Mouse (Mus musculus) thymus, adult 2 months (tissue): ENCODE data around the gene Gse1.

ENCODE experiments used
- CTCF ChIP-seq: fragments of 200-500 bp; IDR thresholded peaks from 2 replicates; pipeline ENCODE4 v1.5.1; 2012; ENCODE audit warnings: mild to moderate bottlenecking, control low read depth, low read length, moderate library complexity, borderline replicate concordance; ENCODE audit not compliant: control insufficient read depth, poor library complexity, insufficient read depth; ENCODE audit errors: extremely low read depth
- POLR2A ChIP-seq: fragments of 200-500 bp; IDR thresholded peaks from 2 replicates; pipeline ENCODE4 v1.6.1; 2012; ENCODE audit warnings: mild to moderate bottlenecking, low read length, control low read depth, moderate library complexity; ENCODE audit not compliant: control insufficient read depth, poor library complexity, insufficient read depth; ENCODE audit errors: extremely low read depth

DNA sequence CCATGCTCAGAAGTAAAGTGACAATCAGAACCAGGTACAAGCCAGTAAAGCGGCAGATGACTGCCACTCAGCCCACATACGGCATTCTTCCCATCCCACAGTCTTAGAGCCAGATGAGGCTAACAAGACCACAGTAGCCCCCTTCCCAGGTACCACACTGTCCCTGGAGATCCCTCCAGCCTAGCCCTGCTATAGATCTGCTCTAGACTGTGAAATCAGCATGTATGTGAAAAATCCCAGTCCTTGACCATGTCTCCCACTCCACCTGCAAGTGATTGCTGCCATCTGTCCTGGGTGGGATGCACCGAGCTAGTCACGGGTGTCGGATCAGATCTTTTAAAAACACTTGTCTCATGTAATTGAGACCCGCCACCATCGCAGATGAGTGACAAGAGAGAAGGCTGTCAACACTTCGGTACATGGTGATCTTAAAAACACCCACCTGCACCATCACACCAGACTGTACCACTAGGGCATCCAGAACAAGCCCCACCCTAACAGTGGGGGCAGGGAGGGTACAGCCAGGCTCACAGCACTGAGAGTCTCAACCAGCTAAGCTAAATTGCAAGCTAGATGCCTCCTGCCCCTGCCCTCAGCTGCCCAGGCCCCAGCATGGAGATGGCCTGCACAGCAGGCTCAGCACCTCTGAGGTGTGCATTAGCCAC, 352.2 kb downstream of the Gse1 start:
- TF ChIP-seq CTCF (no peak), POLR2A (no peak)
